In genomic region chr16:4789311-4789768, GRCm38 (mm10) we compare ENCODE assay signal across 8 mouse cellular contexts. TPM values are rescaled to one million over a fixed set of nuclear protein-coding genes. Genes with fewer than 3 reads are reported as not detected.
DNase-seq lines count a peak whose midpoint lies in the region.

No protein-coding gene starts in this region.

- H3K4me3 ChIP-seq in macrophage (ENCODE audit: inconsistent target) = peak overlapping the region; percentile 87

- peaks cover 54% of the 10 kb centered on the region for H3K79me2 ChIP-seq in macrophage (ENCODE audit: inconsistent target)

- peak; percentile 35 to 67 for DNase-seq in kidney, postnatal 25 days
- DNase-seq in kidney, adult 18-20 months = no peak
- DNase-seq in MN1 (ENCODE audit: low spot score) = peak; percentile 35
- peak; percentile 70 to 71 for DNase-seq in cerebellum, postnatal 10 days
- DNase-seq in heart, postnatal 4 days = peak; percentile 52
- DNase-seq in thymus, postnatal 0 days (ENCODE audit: low spot score) = peak; percentile 32
- DNase-seq in right cerebral cortex, postnatal 14 days = no peak

- WGBS in macrophage (ENCODE audit: missing documents) = 4% methylated on average over 26 of the region's 29 CpGs

- H3K27ac ChIP-seq in macrophage = peak overlapping the region; percentile 84

- no peaks in the 10 kb centered on the region for H3K36me3 ChIP-seq in macrophage (ENCODE audit: inconsistent target)

RNA-seq across cellular contexts. Expression of gene Cdip1, which starts 0.8 kb away (rescaled TPM):
- total RNA-seq in heart, postnatal 4 days (2021) = 100 to 1,000 TPM in 1 of 2 experiments, 10 to 100 TPM in 1; 96.3 to 105 TPM
- 100 to 1,000 TPM in 14 of 26 experiments, 10 to 100 TPM in 12; 64.1 to 256 (median 104) TPM for total RNA-seq in macrophage (2018; cell fraction: chromatin; rRNA removed)
- total RNA-seq in macrophage (2018; cell fraction: cytosol; rRNA removed) = 10 to 100 TPM in 25 of 26 experiments, 1 to 10 TPM in 1; 9.5 to 31.8 (median 13.9) TPM
- 100 to 1,000 TPM in 8 of 26 experiments, 10 to 100 TPM in 18; 35.5 to 169 (median 66.1) TPM for total RNA-seq in macrophage (2018; cell fraction: nucleus; rRNA removed)
- polyA plus RNA-seq in macrophage (2018) = 15.0 to 29.2 TPM (median 20.4 TPM) in 3 replicates
- polyA plus RNA-seq in thymus, postnatal 0 days (2015; fragmentation: Nextera tagmentation; extraction: Ambion mirVana) = 51.2 and 57.0 TPM in 2 replicates

RNA-seq across cellular contexts. Expression of gene 4930562C15Rik, which starts 45.9 kb away (rescaled TPM):
- total RNA-seq in heart, postnatal 4 days (2021) = not detected
- total RNA-seq in macrophage (2018; cell fraction: chromatin; rRNA removed) = 1 to 10 TPM in 4 of 26 experiments, under 1 TPM in 14, not detected in 8; 0.21 to 2.2 (median 0.64) TPM
- under 1 TPM in 16 of 26 experiments, not detected in 10; 0.03 to 0.37 (median 0.11) TPM for total RNA-seq in macrophage (2018; cell fraction: cytosol; rRNA removed)
- 1 to 10 TPM in 2 of 26 experiments, under 1 TPM in 12, not detected in 12; 0.11 to 1.1 (median 0.50) TPM for total RNA-seq in macrophage (2018; cell fraction: nucleus; rRNA removed)
- 0.16 TPM in 1 of 3 replicates, not detected in the others for polyA plus RNA-seq in macrophage (2018)
- 0.31 TPM in 1 of 2 replicates, not detected in the other for polyA plus RNA-seq in thymus, postnatal 0 days (2015; fragmentation: Nextera tagmentation; extraction: Ambion mirVana)

Comparison
In these comparisons a context has a peak if more than half of its experiments do, and no peak if none do; other contexts are left out.
1. DNase-seq: peak in kidney, postnatal 25 days (2 of 2), MN1 (single experiment), cerebellum, postnatal 10 days (2 of 2), heart, postnatal 4 days (single experiment) and thymus, postnatal 0 days (single experiment); none in kidney, adult 18-20 months (single experiment) and right cerebral cortex, postnatal 14 days (single experiment).